Mouse (Mus musculus) cerebellum, adult 11 months (tissue): ENCODE measurements around the gene Ncoa5.

ENCODE experiments used
- DNase-seq: peaks from one replicate; pipeline ENCODE4 v3.0.0; 2022

Ncoa5 gene

GRCm38 (mm10) chr2:164953224-164953623 lies 81.4 kb downstream of the Ncoa5 start:
- DNase-seq, result peak; percentile 89

GRCm38 (mm10) chr2:164952448-164952847 lies 82.2 kb downstream of the Ncoa5 start:
- DNase-seq, result no peak

GRCm38 (mm10) chr2:164951745-164952144 lies 82.9 kb downstream of the Ncoa5 start:
- no peak for DNase-seq

- DNase-seq, result no peak
Observed at GRCm38 (mm10) chr2:164950501-164950900, 84.2 kb downstream of the Ncoa5 start.
